Mouse (Mus musculus): ENCODE results near the gene Gm28308. TPM values are rescaled to one million over a fixed set of nuclear protein-coding genes. Genes with fewer than 3 reads are reported as not detected.
A peak's percentile ranks its signal among the peaks of the same experiment; 100 is the strongest.

Gene Gm28308
- polyA plus RNA-seq, 1 experiment from 2014 or later: not detected

GRCm38 (mm10) chr6:52190906-52191810, 22.0 kb downstream of the Gm28308 start, which contains the start of gene Hoxa4:
Gene Hoxa4 (minus strand): TSS chr6:52191753.
- under 1% methylated on average over 69 of the region's 102 CpGs for WGBS
- Histone ChIP-seq H3K27me3 (ENCODE audit: insufficient read depth, low read length) (no peaks in the 10 kb centered on the region), H3K36me3 (ENCODE audit: insufficient read depth, low read length) (peaks cover 2% of the 10 kb centered on the region; the same call in 1 of the 2 replicates), H3K9ac (replicated peaks; ENCODE audit: low read length) (peak within 1 kb of the TSS; percentile 93), H3K4me2 (replicated peaks; ENCODE audit: low read depth, low read length) (peak within 1 kb of the TSS; percentile 97), H3K4me1 (ENCODE audit: insufficient read depth, low read length) (peaks cover 91% of the 10 kb centered on the region), H3K27ac (ENCODE audit: low read length) (peak within 1 kb of the TSS; percentile 95), H3K9me3 (ENCODE audit: low read length) (no peaks in the 10 kb centered on the region), H3K4me3 (ENCODE audit: low read length) (peak within 1 kb of the TSS; percentile 66)
- peak; percentile 57 for ATAC-seq (ENCODE audit: low FRiP score, low TSS enrichment)

GRCm38 (mm10) chr6:52190410-52190809, 22.7 kb downstream of the Gm28308 start:
- Histone ChIP-seq H3K4me3 (ENCODE audit: low read length) (peak overlapping the region; percentile 66), H3K4me1 (ENCODE audit: insufficient read depth, low read length) (peaks cover 91% of the 10 kb centered on the region), H3K36me3 (ENCODE audit: insufficient read depth, low read length) (peaks cover 2% of the 10 kb centered on the region; the same call in 1 of the 2 replicates), H3K4me2 (replicated peaks; ENCODE audit: low read depth, low read length) (peak overlapping the region; percentile 97), H3K27me3 (ENCODE audit: insufficient read depth, low read length) (no peaks in the 10 kb centered on the region), H3K27ac (ENCODE audit: low read length) (peak overlapping the region; percentile 95), H3K9me3 (ENCODE audit: low read length) (no peaks in the 10 kb centered on the region), H3K9ac (replicated peaks; ENCODE audit: low read length) (peak overlapping the region; percentile 93; the same call in 1 of the 2 replicates)
- ATAC-seq (ENCODE audit: low FRiP score, low TSS enrichment): no peak
- WGBS: 5% methylated on average over 23 of the region's 23 CpGs

GRCm38 (mm10) chr6:52189909-52190308, 23.2 kb downstream of the Gm28308 start:
- H3K27ac ChIP-seq (ENCODE audit: low read length): peak overlapping the region; percentile 95
- H3K36me3 ChIP-seq (ENCODE audit: insufficient read depth, low read length): peaks cover 2% of the 10 kb centered on the region; the same call in 1 of the 2 replicates
- H3K4me1 ChIP-seq (ENCODE audit: insufficient read depth, low read length): peaks cover 92% of the 10 kb centered on the region
- no peaks in the 10 kb centered on the region for H3K27me3 ChIP-seq (ENCODE audit: insufficient read depth, low read length)
- WGBS: 29% methylated on average over 8 of the region's 8 CpGs
- no peak for ATAC-seq (ENCODE audit: low FRiP score, low TSS enrichment)
- no peak overlapping the region; the same call in 1 of the 2 replicates for H3K4me3 ChIP-seq (ENCODE audit: low read length)
- H3K9me3 ChIP-seq (ENCODE audit: low read length): no peaks in the 10 kb centered on the region
- peak overlapping the region; percentile 97 for H3K4me2 ChIP-seq (replicated peaks; ENCODE audit: low read depth, low read length)
- peak overlapping the region; percentile 93; the same call in 1 of the 2 replicates for H3K9ac ChIP-seq (replicated peaks; ENCODE audit: low read length)

GRCm38 (mm10) chr6:52189172-52189591, 24.0 kb downstream of the Gm28308 start:
- peaks cover 92% of the 10 kb centered on the region for H3K4me1 ChIP-seq (ENCODE audit: insufficient read depth, low read length)
- 0 out of 2 replicates have a peak overlapping the region, but pooled peaks have one; percentile 12 for H3K4me2 ChIP-seq (replicated peaks; ENCODE audit: low read depth, low read length)
- no peak overlapping the region for H3K4me3 ChIP-seq (ENCODE audit: low read length)
- 29% methylated on average over 5 of the region's 5 CpGs for WGBS
- H3K9me3 ChIP-seq (ENCODE audit: low read length): no peaks in the 10 kb centered on the region
- no peak for ATAC-seq (ENCODE audit: low FRiP score, low TSS enrichment)
- H3K27me3 ChIP-seq (ENCODE audit: insufficient read depth, low read length): no peaks in the 10 kb centered on the region
- peaks cover 2% of the 10 kb centered on the region; the same call in 1 of the 2 replicates for H3K36me3 ChIP-seq (ENCODE audit: insufficient read depth, low read length)
- peak overlapping the region; percentile 24; the same call in 1 of the 2 replicates for H3K9ac ChIP-seq (replicated peaks; ENCODE audit: low read length)
- H3K27ac ChIP-seq (ENCODE audit: low read length): peak overlapping the region; percentile 95

- no peak overlapping the region for H3K4me3 ChIP-seq (ENCODE audit: low read length)
- no peak for ATAC-seq (ENCODE audit: low FRiP score, low TSS enrichment)
- no peaks in the 10 kb centered on the region for H3K27me3 ChIP-seq (ENCODE audit: insufficient read depth, low read length)
- no peak overlapping the region for H3K27ac ChIP-seq (ENCODE audit: low read length)
- H3K4me1 ChIP-seq (ENCODE audit: insufficient read depth, low read length): peaks cover 97% of the 10 kb centered on the region
- H3K9me3 ChIP-seq (ENCODE audit: low read length): no peaks in the 10 kb centered on the region
- peaks cover 2% of the 10 kb centered on the region; the same call in 1 of the 2 replicates for H3K36me3 ChIP-seq (ENCODE audit: insufficient read depth, low read length)
- WGBS: 64% methylated on average over 1 of the region's 1 CpGs
- no peak overlapping the region for H3K4me2 ChIP-seq (replicated peaks; ENCODE audit: low read depth, low read length)
- H3K9ac ChIP-seq (replicated peaks; ENCODE audit: low read length): no peak overlapping the region
Observed at GRCm38 (mm10) chr6:52186500-52186899, 26.6 kb downstream of the Gm28308 start.

- no peak overlapping the region for H3K4me3 ChIP-seq (ENCODE audit: low read length)
- 30% methylated on average over 3 of the region's 3 CpGs for WGBS
- no peak for ATAC-seq (ENCODE audit: low FRiP score, low TSS enrichment)
- no peaks in the 10 kb centered on the region for H3K9me3 ChIP-seq (ENCODE audit: low read length)
- no peak overlapping the region for H3K9ac ChIP-seq (replicated peaks; ENCODE audit: low read length)
- peaks cover 2% of the 10 kb centered on the region; the same call in 1 of the 2 replicates for H3K36me3 ChIP-seq (ENCODE audit: insufficient read depth, low read length)
- H3K4me2 ChIP-seq (replicated peaks; ENCODE audit: low read depth, low read length): peak overlapping the region; percentile 44
- H3K4me1 ChIP-seq (ENCODE audit: insufficient read depth, low read length): peaks cover 99% of the 10 kb centered on the region
- H3K27ac ChIP-seq (ENCODE audit: low read length): peak overlapping the region; percentile 97; the same call in 1 of the 2 replicates
- no peaks in the 10 kb centered on the region for H3K27me3 ChIP-seq (ENCODE audit: insufficient read depth, low read length)
Observed at GRCm38 (mm10) chr6:52185834-52186233, 27.3 kb downstream of the Gm28308 start.

GRCm38 (mm10) chr6:52185222-52185621, 27.9 kb downstream of the Gm28308 start:
- H3K9ac ChIP-seq (replicated peaks; ENCODE audit: low read length): peak overlapping the region; percentile 20
- H3K9me3 ChIP-seq (ENCODE audit: low read length): no peaks in the 10 kb centered on the region
- peak overlapping the region; percentile 44 for H3K4me2 ChIP-seq (replicated peaks; ENCODE audit: low read depth, low read length)
- peaks cover 2% of the 10 kb centered on the region; the same call in 1 of the 2 replicates for H3K36me3 ChIP-seq (ENCODE audit: insufficient read depth, low read length)
- no peak for ATAC-seq (ENCODE audit: low FRiP score, low TSS enrichment)
- peak overlapping the region; percentile 97 for H3K27ac ChIP-seq (ENCODE audit: low read length)
- no peak overlapping the region for H3K4me3 ChIP-seq (ENCODE audit: low read length)
- H3K27me3 ChIP-seq (ENCODE audit: insufficient read depth, low read length): no peaks in the 10 kb centered on the region
- WGBS: 2% methylated on average over 19 of the region's 19 CpGs
- peaks cover 99% of the 10 kb centered on the region for H3K4me1 ChIP-seq (ENCODE audit: insufficient read depth, low read length)

- H3K9ac ChIP-seq (replicated peaks; ENCODE audit: low read length): peak overlapping the region; percentile 39
- peaks cover 99% of the 10 kb centered on the region for H3K4me1 ChIP-seq (ENCODE audit: insufficient read depth, low read length)
- no peak for ATAC-seq (ENCODE audit: low FRiP score, low TSS enrichment)
- H3K9me3 ChIP-seq (ENCODE audit: low read length): no peaks in the 10 kb centered on the region
- peak overlapping the region; percentile 44 for H3K4me2 ChIP-seq (replicated peaks; ENCODE audit: low read depth, low read length)
- H3K36me3 ChIP-seq (ENCODE audit: insufficient read depth, low read length): peaks cover 2% of the 10 kb centered on the region; the same call in 1 of the 2 replicates
- H3K27ac ChIP-seq (ENCODE audit: low read length): peak overlapping the region; percentile 97
- WGBS: 25% methylated on average over 6 of the region's 6 CpGs
- no peak overlapping the region for H3K4me3 ChIP-seq (ENCODE audit: low read length)
- H3K27me3 ChIP-seq (ENCODE audit: insufficient read depth, low read length): no peaks in the 10 kb centered on the region
Observed at GRCm38 (mm10) chr6:52184668-52185067, 28.5 kb downstream of the Gm28308 start.

- 19% methylated on average over 10 of the region's 10 CpGs for WGBS
- peak overlapping the region; percentile 44 for H3K4me2 ChIP-seq (replicated peaks; ENCODE audit: low read depth, low read length)
- peak; percentile 72 for ATAC-seq (ENCODE audit: low FRiP score, low TSS enrichment)
- H3K4me1 ChIP-seq (ENCODE audit: insufficient read depth, low read length): peaks cover 99% of the 10 kb centered on the region
- H3K36me3 ChIP-seq (ENCODE audit: insufficient read depth, low read length): no peaks in the 10 kb centered on the region; the same call in 1 of the 2 replicates
- peak overlapping the region; percentile 55 for H3K9ac ChIP-seq (replicated peaks; ENCODE audit: low read length)
- H3K4me3 ChIP-seq (ENCODE audit: low read length): no peak overlapping the region
- no peaks in the 10 kb centered on the region for H3K27me3 ChIP-seq (ENCODE audit: insufficient read depth, low read length)
- H3K27ac ChIP-seq (ENCODE audit: low read length): peak overlapping the region; percentile 97
- H3K9me3 ChIP-seq (ENCODE audit: low read length): no peaks in the 10 kb centered on the region
Observed at GRCm38 (mm10) chr6:52183311-52184080, 29.6 kb downstream of the Gm28308 start.
